Mouse (Mus musculus): ENCODE measurements at regions not wholly inside any gene's neighbourhood (a gene's known extent, or its start where the extent isn't known, plus 50 kb on each side); places are given as distances from the start of the nearest gene placed in this dataset.

DNA sequence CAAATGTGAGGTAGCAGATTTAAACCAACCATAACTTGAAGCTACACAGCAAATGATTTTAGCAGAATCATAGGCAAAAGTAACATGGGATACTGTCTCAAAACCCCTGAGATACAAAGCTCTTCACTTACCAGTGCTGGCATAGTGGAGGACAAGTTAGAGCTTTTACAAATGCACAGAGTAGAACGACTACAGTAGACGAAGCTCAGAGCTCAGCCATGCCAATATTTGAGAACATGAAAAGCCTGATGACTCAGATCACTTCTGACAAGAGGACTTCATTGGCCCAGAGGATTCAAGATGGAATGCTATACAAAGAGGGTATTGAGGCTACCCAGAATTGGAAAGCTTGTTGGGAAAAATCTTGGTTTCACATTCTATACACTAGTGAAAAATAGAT is 239.6 kb upstream of the Steap4 start:
- no peak for TF ChIP-seq CTCF (IDR thresholded peaks at IDR 0.05; ENCODE audit: low read depth)
- no peak for TF ChIP-seq EP300 (IDR thresholded peaks at IDR 0.05; ENCODE audit: low read depth)

Measured in heart, postnatal 0 days (tissue).